Mouse (Mus musculus) splenic B cell, adult 2 months (primary cell): ENCODE measurements around the gene Polk.

Source experiments
- DNase-seq: peaks from one replicate; pipeline ENCODE4 v3.0.0-alpha.2; 2011; ENCODE audit warnings: low read depth, low spot score
- H3K27me3 ChIP-seq: 2 replicates; pipeline ENCODE4 v1.6.1; 2012; ENCODE audit warnings: mild to moderate bottlenecking, low read length, moderate library complexity, mixed read lengths; ENCODE audit not compliant: control insufficient read depth, poor library complexity, insufficient read depth, severe bottlenecking
- H3K36me3 ChIP-seq: 2 replicates; pipeline ENCODE4 v1.6.1; 2012; ENCODE audit warnings: mild to moderate bottlenecking, low read length, moderate library complexity, mixed read lengths; ENCODE audit not compliant: control insufficient read depth, poor library complexity, insufficient read depth, severe bottlenecking

Polk gene

GRCm38 (mm10) chr13:96514154-96514942 is 28.0 kb downstream of the Polk start:
- no peak for DNase-seq
- no peaks in the 10 kb centered on the region for H3K27me3 ChIP-seq

GRCm38 (mm10) chr13:96511893-96512292 is 30.5 kb downstream of the Polk start:
- peaks cover 2% of the 10 kb centered on the region; the same call in 1 of the 2 replicates for H3K36me3 ChIP-seq
- no peak for DNase-seq
- H3K27me3 ChIP-seq, result no peaks in the 10 kb centered on the region

More at GRCm38 (mm10) chr13:96514154-96514942, 28.0 kb downstream of the Polk start:
- peaks cover 2% of the 10 kb centered on the region; the same call in 1 of the 2 replicates for H3K36me3 ChIP-seq

GRCm38 (mm10) chr13:96511262-96511661 is 31.1 kb downstream of the Polk start:
- H3K36me3 ChIP-seq, result peaks cover under 1% of the 10 kb centered on the region; the same call in 1 of the 2 replicates
- no peak for DNase-seq
- H3K27me3 ChIP-seq, result no peaks in the 10 kb centered on the region

GRCm38 (mm10) chr13:96510635-96511034 is 31.7 kb downstream of the Polk start:
- Histone ChIP-seq H3K36me3 (no peaks in the 10 kb centered on the region), H3K27me3 (no peaks in the 10 kb centered on the region)
- peak; percentile 59 for DNase-seq

GRCm38 (mm10) chr13:96507541-96507940 is 34.8 kb downstream of the Polk start:
- no peaks in the 10 kb centered on the region for H3K36me3 ChIP-seq
- H3K27me3 ChIP-seq, result no peaks in the 10 kb centered on the region
- DNase-seq, result no peak

GRCm38 (mm10) chr13:96506313-96506712 is 36.1 kb downstream of the Polk start:
- H3K36me3 ChIP-seq, result 0 out of 2 replicates have a peak, but pooled peaks cover 2% of the 10 kb centered on the region
- H3K27me3 ChIP-seq, result no peaks in the 10 kb centered on the region
- DNase-seq, result no peak

GRCm38 (mm10) chr13:96505661-96506060 is 36.7 kb downstream of the Polk start:
- no peak for DNase-seq
- H3K36me3 ChIP-seq, result 0 out of 2 replicates have a peak, but pooled peaks cover 2% of the 10 kb centered on the region
- no peaks in the 10 kb centered on the region for H3K27me3 ChIP-seq

GRCm38 (mm10) chr13:96499891-96500290 is 42.5 kb downstream of the Polk start:
- H3K36me3 ChIP-seq, result 0 out of 2 replicates have a peak, but pooled peaks cover 3% of the 10 kb centered on the region
- no peaks in the 10 kb centered on the region for H3K27me3 ChIP-seq
- DNase-seq, result no peak

GRCm38 (mm10) chr13:96496630-96497029 is 45.7 kb downstream of the Polk start:
- Histone ChIP-seq H3K27me3 (no peaks in the 10 kb centered on the region), H3K36me3 (0 out of 2 replicates have a peak, but pooled peaks cover 2% of the 10 kb centered on the region)
- no peak for DNase-seq

GRCm38 (mm10) chr13:96490433-96490832 is 51.9 kb downstream of the Polk start, which contains the start of gene Gm17622:
TSS of gene Gm17622 (plus strand) at chr13:96490733.
- no peak for DNase-seq
- Histone ChIP-seq H3K36me3 (peaks cover 8% of the 10 kb centered on the region; the same call in 1 of the 2 replicates), H3K27me3 (no peaks in the 10 kb centered on the region)

GRCm38 (mm10) chr13:96487968-96488367 is 54.4 kb downstream of the Polk start:
- no peak for DNase-seq
- Histone ChIP-seq H3K36me3 (peaks cover 6% of the 10 kb centered on the region; the same call in 1 of the 2 replicates), H3K27me3 (no peaks in the 10 kb centered on the region)

GRCm38 (mm10) chr13:96487230-96487629 is 55.1 kb downstream of the Polk start:
- peaks cover 6% of the 10 kb centered on the region; the same call in 1 of the 2 replicates for H3K36me3 ChIP-seq
- DNase-seq, result no peak
- no peaks in the 10 kb centered on the region for H3K27me3 ChIP-seq

- DNase-seq, result no peak
- Histone ChIP-seq H3K36me3 (no peaks in the 10 kb centered on the region), H3K27me3 (no peaks in the 10 kb centered on the region)
These were observed 63.4 kb downstream of the Polk start for GRCm38 (mm10) chr13:96478991-96479390.

- Histone ChIP-seq H3K36me3 (no peaks in the 10 kb centered on the region), H3K27me3 (no peaks in the 10 kb centered on the region)
- no peak for DNase-seq
These were observed 65.2 kb downstream of the Polk start for GRCm38 (mm10) chr13:96477226-96477625.

GRCm38 (mm10) chr13:96470957-96471356 is 71.4 kb downstream of the Polk start, which contains the start of gene Ankdd1b:
TSS of gene Ankdd1b (minus strand) at chr13:96471198.
- no peaks in the 10 kb centered on the region for H3K27me3 ChIP-seq
- H3K36me3 ChIP-seq, result no peaks in the 10 kb centered on the region
- no peak for DNase-seq
